Mouse (Mus musculus) heart, embryonic 14.5 days (tissue): ENCODE data around the gene Rgs14. TPM values are rescaled to one million over a fixed set of nuclear protein-coding genes. Genes with fewer than 3 reads are reported as not detected.

Experiments
- ATAC-seq: fragments of 200-750 bp; cut with Nextera tagmentation; 2 replicates; pipeline ENCODE4 v1.8.0; 2017; ENCODE audit warnings: low read depth, moderate TSS enrichment; ENCODE audit not compliant: insufficient number of reproducible peaks, insufficient read depth, low FRiP score
- H3K27ac ChIP-seq, 2 experiments: fragments of 200-500 bp in 1 of 2; fragments of 300-500 bp in 1 of 2; sonication (generic) in 1 of 2; replicated peaks in 1 of 2; 2 replicates each; pipeline ENCODE4 v1.5.1; 2012 to 2014; ENCODE audit warnings: low read depth in 2 of 2, low read length in 2 of 2, control low read depth in 1 of 2, mild to moderate bottlenecking in 1 of 2, mixed read lengths in 1 of 2; ENCODE audit not compliant: control insufficient read depth in 1 of 2, insufficient read depth in 1 of 2
- H3K27me3 ChIP-seq: fragments of 300-500 bp; sonication (generic); 2 replicates; pipeline ENCODE4 v1.6.1; 2014; ENCODE audit warnings: mild to moderate bottlenecking, low read length, control low read depth; ENCODE audit not compliant: control insufficient read depth, insufficient read depth
- H3K36me3 ChIP-seq: fragments of 300-500 bp; sonication (generic); 2 replicates; pipeline ENCODE4 v1.6.1; 2014; ENCODE audit warnings: mild to moderate bottlenecking, control low read depth, low read length, mixed read lengths; ENCODE audit not compliant: control insufficient read depth, insufficient read depth
- H3K4me1 ChIP-seq, 2 experiments: fragments of 200-500 bp in 1 of 2; fragments of 300-500 bp in 1 of 2; sonication (generic) in 1 of 2; 2 replicates each; pipeline ENCODE4 v1.6.1; 2012 to 2014; ENCODE audit warnings: low read length in 2 of 2, control low read depth in 1 of 2, mixed read lengths in 1 of 2; ENCODE audit not compliant: control insufficient read depth in 2 of 2, insufficient read depth in 2 of 2
- H3K4me2 ChIP-seq: fragments of 300-500 bp; sonication (generic); 2 replicates; pipeline ENCODE4 v1.6.1; 2014; ENCODE audit warnings: mild to moderate bottlenecking, low read length
- H3K4me3 ChIP-seq, 2 experiments: fragments of 200-500 bp in 1 of 2; fragments of 300-500 bp in 1 of 2; sonication (generic) in 1 of 2; 2 replicates each; pipeline ENCODE4 v1.5.1; 2012 to 2014; ENCODE audit warnings: low read length in 2 of 2, mild to moderate bottlenecking in 2 of 2, control low read depth in 1 of 2, low read depth in 1 of 2, moderate library complexity in 1 of 2; ENCODE audit not compliant: control insufficient read depth in 1 of 2, insufficient read depth in 1 of 2
- H3K9ac ChIP-seq: fragments of 300-500 bp; sonication (generic); 2 replicates; pipeline ENCODE4 v1.6.1; 2014; ENCODE audit warnings: mild to moderate bottlenecking, low read length
- H3K9me3 ChIP-seq: fragments of 300-500 bp; sonication (generic); 2 replicates; pipeline ENCODE4 v1.6.1; 2016; ENCODE audit warnings: low read length, control low read depth; ENCODE audit not compliant: control insufficient read depth
- WGBS: fragments of 180-500 bp; shearing (Covaris S2); extraction: QIAGEN DNeasy Blood & Tissue Kit; methylation state at CpG from one replicate; pipeline ENCODE4 v1.1.7; 2014; 5-methylcytosine and 5-hydroxymethylcytosine counted together
- polyA plus RNA-seq: library from polyadenylated mRNA; unstranded; fragments of >200 nt; fragmentation: Nextera tagmentation; extraction: Ambion mirVana; gene quantifications from 2 replicates; pipeline ENCODE4 v1.2.1, GENCODE M21; 2014

The Rgs14 gene
- polyA plus RNA-seq, 1 experiment from 2014 or later, result 0.45 TPM

DNA sequence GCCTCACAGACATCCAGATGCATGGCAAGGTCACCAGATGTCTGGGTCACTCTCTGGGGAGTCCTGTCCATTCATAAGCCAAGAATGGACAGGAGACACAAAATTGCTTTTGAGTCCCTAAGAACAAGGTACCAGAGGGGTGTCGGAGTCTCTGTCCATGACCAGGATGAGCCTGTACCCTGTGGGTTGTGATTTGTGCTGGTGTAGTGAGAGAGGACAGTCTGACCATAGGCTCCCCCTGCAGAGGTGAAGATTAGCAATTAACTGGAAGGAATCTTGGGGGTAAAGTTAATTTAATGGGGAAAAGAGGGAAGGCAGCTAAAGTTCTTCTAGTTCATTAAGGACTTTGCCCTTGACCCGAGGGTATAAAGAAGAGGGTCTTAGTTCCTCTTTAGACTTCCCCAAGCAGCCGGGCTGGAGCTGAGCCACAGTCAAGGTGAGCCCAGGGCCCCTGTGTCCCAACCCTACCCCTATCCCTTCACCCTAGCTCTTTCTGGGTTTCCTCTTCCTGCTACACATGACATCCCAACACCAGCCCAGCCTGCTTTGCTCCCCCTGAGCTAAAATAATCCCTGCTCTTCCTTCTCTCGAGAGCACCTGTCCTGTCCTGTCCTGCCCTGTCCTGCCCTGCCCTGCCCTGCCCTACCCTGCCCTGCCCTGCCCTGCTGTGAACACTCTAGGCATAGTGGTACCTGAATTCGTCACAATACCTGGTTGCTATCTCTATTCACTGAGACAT lies 29.9 kb downstream of the Rgs14 start:
- ATAC-seq, result no peak
- Histone ChIP-seq H3K4me2 (no peak overlapping the region), H3K27ac (no peak overlapping the region), H3K4me1 (no peaks in the 10 kb centered on the region), H3K9me3 (no peaks in the 10 kb centered on the region), H3K36me3 (no peaks in the 10 kb centered on the region), H3K27me3 (peaks cover 45% of the 10 kb centered on the region), H3K9ac (no peak overlapping the region), H3K4me3 (no peak overlapping the region)
- 47% methylated on average over 5 of the region's 5 CpGs for WGBS

DNA sequence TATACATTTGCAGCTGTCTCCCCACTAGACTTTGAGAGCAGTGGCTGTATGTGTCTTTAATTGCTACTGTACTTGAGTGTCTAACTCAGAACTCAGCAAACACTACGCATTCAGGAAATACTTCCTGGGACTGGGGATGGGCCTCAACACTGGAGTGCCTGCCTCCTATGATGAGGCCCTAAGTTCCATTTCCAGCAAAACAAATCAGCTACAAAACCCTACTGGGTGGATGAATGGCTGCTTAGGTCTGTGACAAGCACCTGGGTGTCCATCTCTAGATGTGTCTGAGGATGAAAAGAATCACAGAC lies 30.5 kb downstream of the Rgs14 start:
- no peak for ATAC-seq
- 73% methylated on average over 1 of the region's 1 CpGs for WGBS
- no peaks in the 10 kb centered on the region for H3K4me1 ChIP-seq
- no peak overlapping the region for H3K27ac ChIP-seq
- no peak overlapping the region for H3K4me2 ChIP-seq
- no peak overlapping the region for H3K4me3 ChIP-seq
- peaks cover 43% of the 10 kb centered on the region for H3K27me3 ChIP-seq
- no peaks in the 10 kb centered on the region for H3K36me3 ChIP-seq
- H3K9me3 ChIP-seq, result no peaks in the 10 kb centered on the region
- no peak overlapping the region for H3K9ac ChIP-seq

DNA sequence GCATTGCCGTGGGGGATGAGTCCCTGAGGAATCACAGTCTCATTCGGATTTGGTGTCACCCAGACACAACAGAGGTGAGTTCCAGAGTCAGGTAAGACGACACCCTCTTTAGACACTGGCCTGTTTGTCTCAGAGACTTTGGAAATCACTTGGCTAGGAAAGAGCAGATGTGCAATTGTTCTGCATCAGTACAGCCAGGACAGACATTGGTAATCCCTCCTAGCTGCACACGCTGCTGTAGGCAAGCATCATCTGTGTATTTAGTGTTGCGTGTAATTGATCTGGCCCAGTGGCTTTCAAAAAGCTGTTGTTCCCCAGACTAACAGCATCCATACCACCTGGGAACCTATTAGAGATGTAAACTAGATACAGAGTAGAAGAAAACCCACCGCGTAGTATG lies 33.7 kb downstream of the Rgs14 start:
- Histone ChIP-seq H3K27me3 (peaks cover 47% of the 10 kb centered on the region), H3K9ac (no peak overlapping the region), H3K36me3 (no peaks in the 10 kb centered on the region), H3K27ac (no peak overlapping the region), H3K4me1 (no peaks in the 10 kb centered on the region), H3K4me3 (no peak overlapping the region), H3K4me2 (no peak overlapping the region), H3K9me3 (no peaks in the 10 kb centered on the region)
- 75% methylated on average over 7 of the region's 7 CpGs for WGBS
- ATAC-seq, result no peak

DNA sequence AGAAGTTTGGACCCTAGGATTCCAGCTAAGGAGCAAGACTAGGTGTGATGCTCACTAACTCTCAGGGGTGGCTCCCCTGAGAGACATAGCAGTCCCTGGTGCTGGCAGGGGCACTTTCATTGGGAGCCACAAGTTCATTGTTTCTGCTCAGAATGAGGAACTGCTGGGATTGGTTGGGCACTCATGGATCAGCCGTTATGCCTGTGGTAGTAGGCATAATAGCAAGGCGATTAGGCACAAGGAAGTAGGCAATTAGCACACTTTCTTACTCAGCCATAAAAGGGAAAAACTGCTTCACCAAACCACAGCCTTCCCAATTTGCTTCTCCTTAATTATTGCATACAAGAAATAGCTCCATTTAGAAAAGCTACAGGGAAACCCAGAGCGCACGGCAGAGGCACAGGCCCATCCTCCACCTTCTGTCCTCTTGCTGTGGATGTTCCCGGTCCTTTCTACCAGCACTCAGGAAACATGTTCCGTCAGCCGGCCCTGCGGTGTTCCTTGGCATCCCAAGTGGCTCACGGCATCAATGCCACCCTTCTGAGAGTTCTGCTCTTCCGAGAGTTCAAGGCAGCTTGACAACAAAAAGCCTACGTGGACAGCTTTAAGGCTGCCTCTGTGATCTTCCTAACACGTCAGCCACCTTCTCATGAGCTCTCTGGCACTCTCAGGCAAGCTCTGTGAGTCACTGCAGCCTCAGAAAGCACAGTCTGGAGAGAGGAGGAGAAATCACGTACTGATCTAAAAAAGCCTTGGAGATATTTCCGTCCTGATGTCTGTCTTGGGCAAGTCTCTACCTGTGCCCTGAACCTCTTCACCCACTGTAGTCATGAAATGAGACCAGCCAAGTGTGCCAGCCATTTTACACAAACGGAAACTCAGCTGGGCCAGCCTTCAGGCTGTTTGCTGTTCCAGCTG lies 34.7 kb downstream of the Rgs14 start:
- no peak for ATAC-seq
- WGBS, result 64% methylated on average over 15 of the region's 15 CpGs
- Histone ChIP-seq H3K4me1 (no peaks in the 10 kb centered on the region), H3K4me2 (no peak overlapping the region), H3K36me3 (no peaks in the 10 kb centered on the region), H3K27me3 (peaks cover 43% of the 10 kb centered on the region), H3K27ac (no peak overlapping the region), H3K4me3 (no peak overlapping the region), H3K9ac (no peak overlapping the region), H3K9me3 (no peaks in the 10 kb centered on the region)

DNA sequence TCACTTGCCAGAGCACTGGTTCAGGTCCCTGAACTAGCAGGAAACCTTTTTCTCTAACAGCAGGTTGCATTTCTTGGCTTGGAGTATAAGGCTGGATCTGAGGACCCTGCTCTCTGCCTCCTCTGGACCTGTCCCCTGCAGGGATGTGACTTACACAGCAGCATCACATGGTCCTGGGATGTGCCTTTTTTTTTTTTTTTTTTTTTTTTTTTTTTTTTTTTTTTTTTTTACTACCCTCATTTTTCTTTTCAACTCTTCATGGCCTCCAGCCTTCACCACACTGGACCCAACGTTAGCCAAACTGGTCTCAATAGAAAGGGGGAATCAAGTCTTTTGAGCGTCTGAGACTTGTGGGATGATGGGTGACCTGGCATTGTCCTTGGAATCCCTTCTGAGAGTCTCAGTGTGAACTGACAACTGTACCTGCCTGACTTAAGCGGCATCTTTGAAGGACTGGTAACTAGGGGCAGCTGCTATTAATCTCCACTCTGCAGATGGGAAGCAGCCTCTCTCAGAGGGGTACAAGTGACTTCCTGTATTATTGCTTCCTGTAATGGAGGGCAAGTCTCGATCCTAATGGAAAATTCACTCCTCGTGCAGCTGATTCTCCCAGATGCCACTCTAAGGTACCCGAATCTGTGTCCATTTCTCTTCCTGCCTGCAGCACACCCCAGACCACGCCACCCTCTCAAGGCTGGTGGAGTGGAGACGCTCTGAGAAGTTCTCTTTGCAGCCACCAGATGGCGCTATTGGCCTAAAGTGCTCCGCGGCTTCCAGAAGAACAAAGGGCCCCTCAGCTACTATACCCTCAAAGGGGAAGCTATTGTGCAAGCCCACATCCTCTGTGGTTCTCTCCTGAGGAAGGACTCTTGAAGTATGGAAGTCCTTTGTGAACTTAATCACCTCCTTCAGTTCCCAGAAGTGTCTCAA lies 35.6 kb downstream of the Rgs14 start:
- 13% methylated on average over 11 of the region's 11 CpGs for whole genome bisulfite sequencing
- Histone ChIP-seq H3K4me1 (no peaks in the 10 kb centered on the region), H3K27ac (no peak overlapping the region), H3K4me3 (no peak overlapping the region), H3K36me3 (no peaks in the 10 kb centered on the region), H3K4me2 (no peak overlapping the region), H3K9me3 (no peaks in the 10 kb centered on the region), H3K27me3 (peaks cover 50% of the 10 kb centered on the region), H3K9ac (no peak overlapping the region)
- ATAC-seq, result no peak; the same call in 1 of the 2 replicates

DNA sequence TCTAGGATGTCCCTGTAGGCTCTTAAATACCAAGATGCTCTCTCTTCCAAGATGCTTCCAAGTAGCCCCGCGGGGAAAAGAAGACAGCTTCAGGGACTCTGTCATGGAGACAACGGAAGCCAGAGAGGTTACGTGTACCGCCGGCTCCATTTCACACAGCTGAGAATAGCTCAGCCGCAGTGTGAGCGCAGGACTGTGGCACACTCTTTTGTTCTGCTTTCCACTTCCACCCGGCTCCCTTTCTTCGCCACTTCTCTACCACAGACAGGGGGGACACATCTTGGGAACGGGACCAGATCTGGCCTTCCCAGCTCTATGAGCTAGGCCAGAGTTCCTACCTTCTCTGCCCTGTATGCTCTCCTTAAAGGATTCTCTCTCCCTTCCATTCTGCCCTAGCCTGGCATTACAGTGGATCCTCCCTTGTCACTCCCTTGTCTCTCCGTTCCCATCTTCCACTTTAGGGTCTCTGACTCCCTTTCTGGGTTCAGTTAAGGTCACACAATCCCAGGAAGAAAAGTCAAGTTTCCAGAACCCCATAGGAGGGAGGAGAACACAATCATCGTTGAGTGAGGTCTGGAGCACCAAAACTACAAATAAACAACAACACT lies 36.4 kb downstream of the Rgs14 start:
- 59% methylated on average over 13 of the region's 13 CpGs for WGBS
- Histone ChIP-seq H3K4me2 (no peak overlapping the region), H3K4me1 (no peaks in the 10 kb centered on the region), H3K36me3 (no peaks in the 10 kb centered on the region), H3K27ac (no peak overlapping the region), H3K27me3 (peaks cover 43% of the 10 kb centered on the region), H3K9me3 (no peaks in the 10 kb centered on the region), H3K4me3 (no peak overlapping the region), H3K9ac (no peak overlapping the region)
- ATAC-seq, result no peak

DNA sequence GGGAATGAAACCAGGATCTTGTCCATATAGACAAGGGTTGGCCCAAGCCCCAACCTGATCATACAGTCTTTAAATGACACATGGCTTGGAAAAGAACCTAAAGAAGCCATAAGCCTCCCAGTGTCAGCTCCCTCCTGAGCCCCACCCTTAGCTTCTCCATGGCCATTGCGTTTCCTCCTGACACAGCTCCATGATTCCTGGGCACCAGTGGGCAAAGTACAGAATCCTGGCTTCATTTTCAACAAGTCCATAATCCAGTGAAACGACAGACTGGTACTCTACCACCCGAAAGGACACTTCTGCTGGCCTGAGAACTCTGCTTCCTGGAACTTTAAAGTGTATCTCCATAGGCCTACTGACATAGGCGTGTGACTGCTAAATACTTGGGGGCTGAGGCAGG lies 37.8 kb downstream of the Rgs14 start:
- Histone ChIP-seq H3K27ac (no peak overlapping the region), H3K9ac (no peak overlapping the region), H3K27me3 (peaks cover 46% of the 10 kb centered on the region), H3K4me2 (no peak overlapping the region), H3K4me3 (no peak overlapping the region), H3K4me1 (no peaks in the 10 kb centered on the region), H3K9me3 (no peaks in the 10 kb centered on the region), H3K36me3 (no peaks in the 10 kb centered on the region)
- 76% methylated on average over 4 of the region's 4 CpGs for WGBS
- no peak for ATAC-seq
